10 mouse cellular contexts compared by ENCODE assay signal in the genomic region with DNA sequence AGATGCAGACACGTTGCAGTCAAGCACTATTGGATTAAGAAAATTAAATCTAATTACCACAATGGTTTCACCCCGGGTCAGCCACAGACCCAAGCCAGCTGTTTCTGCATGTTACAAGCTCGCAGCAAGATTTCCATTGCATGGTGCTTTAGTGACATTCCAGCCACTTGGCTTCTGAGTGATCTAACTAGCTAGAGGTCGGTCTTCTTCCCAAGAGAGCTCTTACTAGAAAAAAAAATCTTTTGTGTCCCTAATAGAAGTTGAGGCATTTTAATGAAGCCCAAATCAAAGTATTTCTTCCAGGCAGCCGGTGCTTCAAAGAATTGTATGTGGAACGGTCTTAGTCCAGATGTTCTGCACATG. TPM values are rescaled to one million over a fixed set of nuclear protein-coding genes. Genes with fewer than 3 reads are reported as not detected.
DNase-seq lines count a peak whose midpoint lies in the region; ATAC-seq and TF ChIP-seq lines count a peak whose summit lies in the region.
"Had no signal": no experiment of that assay in that cellular context is flagged by ENCODE, and none has a peak within 500 bp of the region (broad histone marks: within the 10 kb centered on the region; RNA-seq: fewer than 3 reads in every experiment).

No protein-coding gene starts in this region.

- DNase-seq in brain, embryonic 14.5 days (ENCODE audit: low read depth) = peak; percentile 43
- peak; percentile 20 for DNase-seq in hindlimb bud, embryonic 11.5 days (ENCODE audit: extremely low spot score, low read depth, low spot score)
- peak; percentile 41 for DNase-seq in midbrain, embryonic 14.5 days
- DNase-seq in layer of hippocampus, postnatal 36 days = no peak
- DNase-seq in frontal cortex, postnatal 10 days (ENCODE audit: low spot score in 2 of 2) = no peak
- DNase-seq: cerebellum, adult 11-12 months; lung, adult 18-20 months had no signal

- 0 out of 2 replicates have a peak, but pooled peaks cover 3% of the 10 kb centered on the region for H3K27me3 ChIP-seq in embryonic facial prominence, embryonic 12.5 days
- H3K27me3 ChIP-seq in midbrain, embryonic 14.5 days (ENCODE audit: control insufficient read depth, insufficient read depth, low read length) = peaks cover 5% of the 10 kb centered on the region; the same call in 1 of the 2 replicates

- no peak for ATAC-seq in embryonic facial prominence, embryonic 12.5 days (ENCODE audit: insufficient number of reproducible peaks, insufficient read depth, low FRiP score, low TSS enrichment)
- no peak for ATAC-seq in midbrain, embryonic 14.5 days (ENCODE audit: low FRiP score, low TSS enrichment)
- no peak for ATAC-seq in megakaryocyte progenitor cell, adult 5-6 weeks (replicated peaks; ENCODE audit: poor library complexity)

- no peaks in the 10 kb centered on the region for H3K9me3 ChIP-seq in embryonic facial prominence, embryonic 12.5 days
- no peaks in the 10 kb centered on the region for H3K9me3 ChIP-seq in midbrain, embryonic 14.5 days (ENCODE audit: control insufficient read depth, low read length)

- H3K36me3 ChIP-seq in embryonic facial prominence, embryonic 12.5 days = no peaks in the 10 kb centered on the region
- no peaks in the 10 kb centered on the region for H3K36me3 ChIP-seq in midbrain, embryonic 14.5 days (ENCODE audit: control insufficient read depth, insufficient read depth, low read length)

- TF ChIP-seq POLR2A in brain, embryonic 14.5 days (IDR thresholded peaks at IDR 0.05; ENCODE audit: borderline replicate concordance, extremely low read depth, insufficient read depth, insufficient read length, poor library complexity, severe bottlenecking) = no peak

- no peak for TF ChIP-seq CTCF in brain, embryonic 14.5 days (IDR thresholded peaks at IDR 0.05; ENCODE audit: borderline replicate concordance, extremely low read depth, insufficient read depth, insufficient read length)

- peaks cover 10% of the 10 kb centered on the region; the same call in 1 of the 2 replicates for H3K4me1 ChIP-seq in embryonic facial prominence, embryonic 12.5 days
- peaks cover 7% of the 10 kb centered on the region for H3K4me1 ChIP-seq in midbrain, embryonic 14.5 days (ENCODE audit: control insufficient read depth, insufficient read depth, low read length)

- H3K4me2 ChIP-seq in embryonic facial prominence, embryonic 12.5 days (replicated peaks) = peak overlapping the region; percentile 88
- H3K4me2 ChIP-seq in midbrain, embryonic 14.5 days (ENCODE audit: low read length) = peak overlapping the region; percentile 80

- H3K27ac ChIP-seq in embryonic facial prominence, embryonic 12.5 days = no peak overlapping the region
- H3K27ac ChIP-seq in midbrain, embryonic 14.5 days (replicated peaks; ENCODE audit: low read depth, low read length) = no peak overlapping the region

- 5% methylated on average over 6 of the region's 6 CpGs for WGBS in embryonic facial prominence, embryonic 12.5 days
- 12% methylated on average over 6 of the region's 6 CpGs for WGBS in midbrain, embryonic 14.5 days

- H3K9ac ChIP-seq in embryonic facial prominence, embryonic 12.5 days = no peak overlapping the region
- no peak overlapping the region for H3K9ac ChIP-seq in midbrain, embryonic 14.5 days (replicated peaks; ENCODE audit: low read length)

- H3K4me3 ChIP-seq in embryonic facial prominence, embryonic 12.5 days = peak overlapping the region; percentile 60; the same call in 1 of the 2 replicates
- H3K4me3 ChIP-seq in midbrain, embryonic 14.5 days (replicated peaks; ENCODE audit: low read depth, low read length) = peak overlapping the region; percentile 63

RNA-seq across cellular contexts. Expression of a gene that starts 1.1 kb away (rescaled TPM):
- 3.2 and 7.8 TPM in 2 replicates for polyA plus RNA-seq in brain, embryonic 14.5 days (2012; rRNA removed)
- 15.3 and 17.5 TPM in 2 replicates for polyA plus RNA-seq in embryonic facial prominence, embryonic 12.5 days (2016; fragmentation: Nextera tagmentation; extraction: Ambion mirVana)
- polyA plus RNA-seq in midbrain, embryonic 14.5 days (2014; fragmentation: Nextera tagmentation; extraction: Ambion mirVana) = 11.1 and 11.4 TPM in 2 replicates
- total RNA-seq in megakaryocyte progenitor cell, adult 5-6 weeks (2015) = not detected in 2 replicates
- not detected in 2 replicates for total RNA-seq in megakaryocyte progenitor cell, adult 5-6 weeks (2017)
- 1 to 10 TPM; 5.4 to 5.5 TPM for total RNA-seq in layer of hippocampus, postnatal 36 days (2021)
- total RNA-seq: granulocyte monocyte progenitor cell, adult 5-6 weeks had no signal

Comparison
In these comparisons a context has a peak if more than half of its experiments do, and no peak if none do; other contexts are left out.
1. DNase-seq: peak in brain, embryonic 14.5 days (single experiment), hindlimb bud, embryonic 11.5 days (single experiment) and midbrain, embryonic 14.5 days (single experiment); none in layer of hippocampus, postnatal 36 days (0 of 2) and frontal cortex, postnatal 10 days (0 of 2).